Mouse (Mus musculus) frontal cortex, postnatal 10 days (tissue): ENCODE measurements around the gene Ypel2.
A peak's percentile ranks its signal among the peaks of the same experiment; 100 is the strongest.

ENCODE experiments used
- DNase-seq, 2 experiments: peaks; one replicate each; pipeline ENCODE4 v3.0.0; 2022; ENCODE audit warnings: low spot score in 2 of 2, mixed read lengths in 1 of 2

Ypel2 gene

GRCm38 (mm10) chr11:86962362-86962761 is 31.1 kb downstream of the Ypel2 start:
- DNase-seq: no peak

DNA sequence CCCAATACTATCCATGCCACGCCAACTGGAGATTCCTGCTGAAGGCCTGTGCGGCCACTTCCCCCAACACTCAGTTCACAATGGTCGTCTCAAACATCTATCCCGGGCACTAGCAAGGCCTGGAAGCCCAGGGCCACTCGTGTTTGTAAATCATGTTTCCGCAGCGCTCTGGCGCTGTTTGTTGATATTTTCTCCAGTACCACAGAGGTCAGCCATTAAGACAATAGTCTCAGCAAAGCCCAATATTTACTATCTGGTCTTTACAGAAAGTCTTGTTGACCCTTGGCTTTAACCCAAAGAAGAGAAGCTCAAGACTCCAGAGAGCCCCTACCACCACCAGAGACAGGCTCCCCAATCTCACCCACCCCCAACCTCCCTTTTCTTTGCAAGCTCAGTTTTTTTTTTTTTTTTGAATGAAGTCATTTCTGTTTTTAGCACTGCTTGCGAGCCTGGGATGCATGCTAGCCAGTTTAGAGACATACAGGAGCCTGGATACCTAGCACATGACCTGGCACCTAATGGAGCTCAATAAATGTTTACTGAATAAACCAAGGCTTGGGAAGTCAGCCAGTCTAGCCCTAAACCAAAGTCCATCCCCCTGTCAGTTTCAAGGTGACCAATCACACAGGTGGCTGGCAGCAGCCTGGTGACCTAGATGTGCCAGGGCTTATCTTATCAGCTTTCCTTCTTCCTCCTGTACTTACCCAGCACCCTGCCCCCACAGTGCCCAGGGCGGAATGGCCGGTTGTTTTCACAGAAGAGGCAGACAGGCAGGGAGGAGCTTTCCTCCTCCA is 31.8 kb downstream of the Ypel2 start:
- DNase-seq: no peak

DNA sequence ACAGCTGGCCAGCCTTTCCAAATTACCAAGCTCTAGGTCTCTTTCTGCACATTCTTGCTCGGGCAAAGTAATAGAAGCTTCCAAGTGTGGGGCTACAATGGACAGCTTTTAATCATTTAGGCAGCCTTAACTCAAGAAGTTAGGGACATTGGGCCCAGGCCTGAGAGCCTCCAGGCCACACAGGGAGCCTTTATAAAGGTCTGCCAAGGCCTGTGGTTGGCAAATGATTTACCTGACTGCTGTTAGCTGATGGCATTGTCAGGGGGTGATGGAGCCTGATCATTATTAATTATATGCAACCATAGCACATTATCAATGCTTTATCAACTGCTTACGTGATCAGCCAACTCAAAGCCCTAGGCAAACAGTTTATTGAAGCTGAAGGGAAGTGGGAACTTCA is 33.2 kb downstream of the Ypel2 start:
- DNase-seq: no peak

DNA sequence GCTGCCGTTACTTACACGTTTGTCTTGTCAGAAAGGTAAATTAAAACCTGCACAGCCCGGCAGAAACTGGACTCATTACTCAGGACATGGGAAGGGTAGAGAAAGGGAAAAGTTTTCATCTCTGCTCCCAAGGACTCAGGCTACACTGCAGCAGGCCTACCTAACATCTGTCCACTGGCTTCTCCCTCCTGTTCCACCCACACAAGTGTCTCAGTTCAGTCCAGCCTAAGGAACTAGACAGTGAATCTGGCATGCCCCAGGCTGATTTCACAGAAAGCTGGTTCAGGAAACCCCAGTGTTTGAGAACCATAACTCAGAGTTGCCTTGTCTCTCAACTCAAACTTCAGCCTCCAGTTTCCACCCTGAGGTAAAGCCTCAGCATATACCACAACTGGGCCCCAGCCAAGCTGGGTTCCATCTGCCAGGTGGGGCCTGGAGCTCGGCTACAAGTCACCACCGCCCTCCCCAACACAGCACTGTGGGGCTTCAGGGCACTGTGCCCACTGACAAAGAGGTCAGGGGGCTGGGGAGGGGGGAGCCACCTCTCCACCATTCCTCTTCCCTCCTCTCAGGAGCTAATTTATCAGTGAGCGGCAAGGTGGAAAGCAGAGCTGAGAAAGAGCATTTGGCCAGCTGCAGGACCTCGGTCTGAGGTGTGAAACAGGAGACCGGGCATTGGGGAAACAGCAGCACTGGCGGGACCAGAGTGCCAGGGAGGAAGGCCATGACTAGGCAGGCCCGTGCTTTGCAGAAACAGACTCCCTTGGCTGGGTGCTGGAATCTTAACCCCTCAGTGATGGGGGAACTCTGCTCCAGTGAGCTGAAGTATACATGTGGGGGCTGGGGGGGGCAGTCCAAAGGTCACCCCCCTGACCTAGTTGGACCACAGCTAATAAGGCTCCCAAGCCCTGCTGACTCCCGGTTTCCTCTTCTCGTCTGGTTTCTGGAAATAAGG is 34.5 kb downstream of the Ypel2 start:
- DNase-seq: no peak

DNA sequence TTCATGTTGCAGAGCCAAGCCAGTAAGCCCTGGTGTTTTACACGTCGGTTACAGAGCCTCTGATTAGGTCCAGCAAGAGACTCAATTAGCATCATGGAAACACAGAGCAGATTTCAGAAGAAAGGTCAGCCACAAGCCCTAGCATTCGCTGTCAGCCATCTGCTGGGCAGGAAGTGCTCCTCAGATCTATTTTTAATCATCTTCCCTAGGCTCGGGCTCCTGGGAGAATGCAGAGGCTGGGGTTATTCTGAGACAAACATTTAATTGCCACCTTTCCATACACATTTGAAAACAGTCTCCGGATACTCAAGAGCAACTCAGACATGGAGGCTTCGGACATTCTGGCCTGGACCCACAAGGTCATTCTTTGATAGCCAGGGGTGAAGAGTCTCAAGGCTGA is 35.3 kb downstream of the Ypel2 start:
- no peak for DNase-seq

- DNase-seq: no peak
Measured at GRCm38 (mm10) chr11:86956363-86956762, 37.1 kb downstream of the Ypel2 start.

DNA sequence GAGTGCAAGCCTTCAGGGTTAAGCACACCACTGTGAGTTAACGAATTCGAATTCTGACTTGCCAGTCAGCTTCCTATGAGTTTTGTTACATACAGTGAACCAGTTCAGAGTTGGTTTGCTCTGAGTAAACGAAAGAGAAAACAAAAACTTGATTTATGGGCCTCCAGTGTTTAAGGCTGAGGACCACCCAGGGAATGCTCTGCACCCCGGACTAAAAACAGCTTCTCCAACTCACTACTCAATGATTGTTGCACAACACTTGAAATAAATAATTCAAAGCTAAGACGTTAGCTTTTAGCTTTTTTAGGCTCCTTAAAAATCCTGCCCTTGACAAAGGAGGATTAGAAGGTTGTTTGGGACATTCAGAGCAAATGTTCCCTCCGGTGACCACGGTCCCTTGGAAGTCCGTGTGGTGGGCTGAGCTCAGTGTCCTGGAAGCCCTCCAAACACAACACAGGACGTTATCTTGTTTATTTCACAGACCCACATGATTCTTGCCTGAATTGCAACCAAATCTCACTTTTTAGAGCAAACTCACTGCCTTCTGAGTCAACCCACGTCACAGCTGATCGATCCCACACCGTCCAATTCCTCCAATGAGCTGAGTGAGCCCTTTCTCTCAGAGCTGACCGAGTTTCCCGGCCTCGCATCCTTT is 38.8 kb downstream of the Ypel2 start:
- DNase-seq: no peak

GRCm38 (mm10) chr11:86953096-86953495 is 40.4 kb downstream of the Ypel2 start:
- no peak for DNase-seq

- no peak for DNase-seq
Measured at GRCm38 (mm10) chr11:86952659-86953058, 40.8 kb downstream of the Ypel2 start.

- no peak for DNase-seq
Measured at GRCm38 (mm10) chr11:86951672-86952071, 41.8 kb downstream of the Ypel2 start.

GRCm38 (mm10) chr11:86950491-86950890 is 43.0 kb downstream of the Ypel2 start:
- DNase-seq: no peak

- DNase-seq: no peak
Measured at GRCm38 (mm10) chr11:86949951-86950441, 43.5 kb downstream of the Ypel2 start.

- DNase-seq: no peak
Measured at GRCm38 (mm10) chr11:86946644-86947195, 46.8 kb downstream of the Ypel2 start.

DNA sequence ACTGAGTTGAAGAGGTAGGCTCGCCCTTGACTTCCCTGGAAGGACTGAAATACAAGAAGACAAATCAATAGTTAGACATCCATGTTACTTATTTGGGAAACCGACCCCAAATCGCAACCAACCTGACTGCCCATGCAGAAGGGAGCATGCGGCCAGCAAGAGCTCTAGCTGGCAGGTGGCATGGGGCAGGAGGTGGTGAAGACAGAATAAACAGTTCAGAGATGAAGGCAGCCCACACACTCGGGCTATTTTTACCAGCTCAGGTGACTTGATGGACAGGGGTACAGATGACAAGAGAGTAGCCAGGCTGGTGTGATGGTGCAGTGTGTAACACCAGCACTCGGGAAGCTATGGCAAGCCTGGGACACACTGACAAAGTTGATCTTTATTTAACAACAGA is 47.6 kb downstream of the Ypel2 start:
- no peak for DNase-seq

GRCm38 (mm10) chr11:86945058-86945457 is 48.4 kb downstream of the Ypel2 start:
- DNase-seq: no peak

- peak in 1 of 2 experiments; percentile 57 for DNase-seq
Measured at GRCm38 (mm10) chr11:86944539-86944938, 49.0 kb downstream of the Ypel2 start.

- DNase-seq: no peak
Measured at GRCm38 (mm10) chr11:86941904-86942303, 51.6 kb downstream of the Ypel2 start.

DNA sequence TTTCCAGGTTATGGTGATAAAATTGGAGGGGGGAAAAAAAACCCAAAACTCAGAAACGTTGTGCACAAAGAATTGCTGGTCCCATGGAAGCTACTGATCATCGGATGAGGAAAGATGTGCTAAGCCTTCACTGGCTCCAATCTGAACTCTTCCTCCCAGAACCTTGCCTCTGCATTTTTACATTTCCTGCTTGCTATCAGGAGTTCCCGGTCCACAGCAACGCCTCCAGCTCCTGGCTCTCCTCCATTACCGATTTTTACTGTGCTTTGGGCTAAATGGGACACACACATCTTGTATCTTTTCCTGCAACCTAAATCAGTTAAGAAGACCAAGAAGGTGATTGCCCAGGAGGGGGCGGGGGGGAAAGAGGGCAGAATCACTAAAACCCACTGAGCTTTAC is 54.0 kb downstream of the Ypel2 start:
- no peak for DNase-seq

DNA sequence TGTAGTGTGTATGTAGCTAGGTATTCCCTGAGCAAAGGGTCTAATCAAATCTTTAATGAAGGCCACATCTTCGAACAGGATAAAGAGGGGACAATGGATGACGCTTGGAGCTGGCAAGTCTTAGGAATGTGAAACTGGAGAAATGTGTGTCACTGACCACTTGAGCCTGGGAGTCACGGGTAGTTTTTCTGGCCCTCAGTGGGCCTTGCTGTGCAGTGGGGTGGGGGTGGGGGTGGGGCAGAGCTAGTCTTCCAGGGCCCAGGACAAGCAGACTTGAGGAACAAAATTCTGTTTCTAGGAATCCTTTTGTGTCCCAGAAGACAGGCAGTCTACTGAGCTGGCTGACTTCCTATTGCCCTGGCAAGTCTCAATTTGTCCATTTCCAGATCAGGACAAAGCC is 55.0 kb downstream of the Ypel2 start:
- no peak for DNase-seq

DNA sequence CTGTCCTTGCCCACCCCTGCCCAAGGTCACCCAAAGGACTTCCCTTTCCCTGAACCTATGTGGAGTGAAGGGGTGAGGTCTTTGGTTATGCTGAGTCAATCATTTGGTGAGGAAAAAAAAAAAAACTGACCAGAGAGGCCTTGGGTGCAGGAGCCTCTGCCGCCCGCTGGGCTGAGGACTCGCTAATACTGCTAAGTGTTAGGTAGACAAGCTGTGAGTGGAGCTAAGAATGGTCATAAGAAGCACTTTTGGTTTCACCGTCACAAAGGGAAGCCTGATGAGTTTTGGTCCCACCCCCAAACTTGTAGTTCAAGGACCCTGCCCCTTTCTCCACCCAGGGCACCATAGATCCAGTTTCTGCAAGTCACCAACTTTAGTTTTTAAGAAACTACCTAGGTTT is 55.4 kb downstream of the Ypel2 start:
- no peak for DNase-seq

DNA sequence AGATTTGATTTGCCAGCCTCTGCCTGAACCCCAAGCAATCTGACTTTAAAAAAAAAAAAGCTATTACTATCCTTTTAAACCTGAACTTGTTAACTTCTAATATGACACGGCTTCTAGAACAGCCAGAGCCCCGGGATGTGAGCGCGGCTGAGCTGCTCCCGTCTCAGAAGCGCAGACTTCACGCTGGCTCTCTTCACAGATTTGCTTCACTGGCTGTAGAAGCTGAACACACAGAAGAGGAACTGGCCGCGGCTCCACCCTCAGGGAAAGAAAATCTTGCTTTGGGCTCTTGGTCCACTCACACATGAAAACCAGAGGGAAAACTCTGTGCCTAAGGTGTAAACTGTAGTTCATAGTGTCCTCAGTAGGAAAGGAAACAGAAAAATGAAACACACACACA is 56.6 kb downstream of the Ypel2 start:
- DNase-seq: no peak

GRCm38 (mm10) chr11:86934895-86935294 is 58.6 kb downstream of the Ypel2 start:
- no peak for DNase-seq
